Mouse (Mus musculus) embryonic facial prominence, embryonic 12.5 days (tissue): ENCODE results near the gene Gstm4. TPM values are rescaled to one million over a fixed set of nuclear protein-coding genes. Genes with fewer than 3 reads are reported as not detected.
A peak's percentile ranks its signal among the peaks of the same experiment; 100 is the strongest.

Experiments used
- ATAC-seq: fragments of 200-750 bp; cut with Nextera tagmentation; 2 replicates; pipeline ENCODE4 v1.8.0; 2017; ENCODE audit not compliant: insufficient number of reproducible peaks, insufficient read depth, low FRiP score, low TSS enrichment
- H3K27ac ChIP-seq: fragments of 300-500 bp; sonication (generic); 2 replicates; pipeline ENCODE4 v1.5.1; 2016; ENCODE audit warnings: mild to moderate bottlenecking
- H3K27me3 ChIP-seq: fragments of 300-500 bp; sonication (generic); 2 replicates; pipeline ENCODE4 v1.6.1; 2016; ENCODE audit warnings: mild to moderate bottlenecking, moderate library complexity
- H3K36me3 ChIP-seq: fragments of 300-500 bp; sonication (generic); 2 replicates; pipeline ENCODE4 v1.6.1; 2016; ENCODE audit warnings: mild to moderate bottlenecking
- H3K4me1 ChIP-seq: fragments of 300-500 bp; sonication (generic); 2 replicates; pipeline ENCODE4 v1.6.1; 2016
- H3K4me2 ChIP-seq: fragments of 300-500 bp; sonication (generic); replicated peaks from 2 replicates; pipeline ENCODE4 v1.6.1; 2016; ENCODE audit warnings: mild to moderate bottlenecking, moderate library complexity
- H3K4me3 ChIP-seq: fragments of 300-500 bp; sonication (generic); 2 replicates; pipeline ENCODE4 v1.5.1; 2016; ENCODE audit warnings: mild to moderate bottlenecking
- H3K9ac ChIP-seq: fragments of 300-500 bp; sonication (generic); 2 replicates; pipeline ENCODE4 v1.6.1; 2016; ENCODE audit warnings: mild to moderate bottlenecking, moderate library complexity
- H3K9me3 ChIP-seq: fragments of 300-500 bp; sonication (generic); 2 replicates; pipeline ENCODE4 v1.6.1; 2016; ENCODE audit warnings: mild to moderate bottlenecking, moderate library complexity
- WGBS: fragments of 180-500 bp; shearing (Covaris S2); methylation state at CpG from one replicate; pipeline ENCODE4 v1.1.7; 2016; 5-methylcytosine and 5-hydroxymethylcytosine counted together
- polyA plus RNA-seq: library from polyadenylated mRNA; unstranded; fragments of >200 nt; fragmentation: Nextera tagmentation; extraction: Ambion mirVana; gene quantifications from 2 replicates; pipeline ENCODE4 v1.2.1, GENCODE M21; 2016

Gene Gstm4
- polyA plus RNA-seq, 1 experiment from 2014 or later, result 14.4 TPM

DNA sequence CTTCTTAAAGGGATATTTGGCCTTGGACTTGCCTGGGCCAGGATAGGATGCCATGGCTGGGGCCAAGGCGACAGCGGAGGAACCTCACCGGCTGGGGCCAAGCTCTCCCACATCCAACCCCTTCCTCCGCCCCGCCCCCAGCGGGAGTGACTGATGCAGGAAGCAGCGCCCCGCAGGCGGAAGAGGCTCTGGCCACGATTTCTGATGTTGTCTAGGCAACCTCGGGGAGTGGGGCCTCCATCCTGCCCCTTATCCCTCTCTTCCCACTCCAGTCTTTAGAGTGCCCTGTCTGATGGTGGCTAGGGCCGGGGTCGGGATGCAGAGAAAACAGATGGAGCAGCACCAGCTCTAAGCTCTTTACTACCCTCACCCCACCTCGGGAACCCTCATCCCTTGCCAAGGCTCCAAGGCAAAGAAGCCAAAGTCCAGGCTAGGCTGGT lies 40.6 kb upstream of the Gstm4 start:
- peaks cover 48% of the 10 kb centered on the region for H3K4me1 ChIP-seq
- H3K9ac ChIP-seq, result peak overlapping the region; percentile 74
- peak; percentile 82 for ATAC-seq
- H3K27me3 ChIP-seq, result no peaks in the 10 kb centered on the region
- H3K9me3 ChIP-seq, result no peaks in the 10 kb centered on the region
- H3K36me3 ChIP-seq, result 0 out of 2 replicates have a peak, but pooled peaks cover 5% of the 10 kb centered on the region
- peak overlapping the region; percentile 100 for H3K4me2 ChIP-seq
- WGBS, result under 1% methylated on average over 14 of the region's 14 CpGs
- peak overlapping the region; percentile 90 for H3K27ac ChIP-seq
- peak overlapping the region; percentile 68 for H3K4me3 ChIP-seq

- peak overlapping the region; percentile 74 for H3K9ac ChIP-seq
- no peak for ATAC-seq
These were observed 40.1 kb upstream of the Gstm4 start for GRCm38 (mm10) chr3:108084767-108085270.

GRCm38 (mm10) chr3:108083904-108084407 lies 39.3 kb upstream of the Gstm4 start:
- no peaks in the 10 kb centered on the region for H3K9me3 ChIP-seq
- ATAC-seq, result no peak
- no peak overlapping the region for H3K9ac ChIP-seq
- H3K4me1 ChIP-seq, result peaks cover 40% of the 10 kb centered on the region
- no peak overlapping the region for H3K27ac ChIP-seq
- peaks cover 18% of the 10 kb centered on the region for H3K36me3 ChIP-seq
- no peaks in the 10 kb centered on the region for H3K27me3 ChIP-seq
- WGBS, result 81% methylated on average over 4 of the region's 4 CpGs
- peak overlapping the region; percentile 100 for H3K4me2 ChIP-seq
- no peak overlapping the region for H3K4me3 ChIP-seq

More at GRCm38 (mm10) chr3:108084767-108085270, 40.1 kb upstream of the Gstm4 start:
- H3K36me3 ChIP-seq, result peaks cover 10% of the 10 kb centered on the region; the same call in 1 of the 2 replicates
- WGBS, result 18% methylated on average over 13 of the region's 13 CpGs
- H3K4me3 ChIP-seq, result peak overlapping the region; percentile 68
- peaks cover 48% of the 10 kb centered on the region for H3K4me1 ChIP-seq
- H3K9me3 ChIP-seq, result no peaks in the 10 kb centered on the region
- H3K27me3 ChIP-seq, result no peaks in the 10 kb centered on the region
- H3K4me2 ChIP-seq, result peak overlapping the region; percentile 100
- H3K27ac ChIP-seq, result peak overlapping the region; percentile 90

DNA sequence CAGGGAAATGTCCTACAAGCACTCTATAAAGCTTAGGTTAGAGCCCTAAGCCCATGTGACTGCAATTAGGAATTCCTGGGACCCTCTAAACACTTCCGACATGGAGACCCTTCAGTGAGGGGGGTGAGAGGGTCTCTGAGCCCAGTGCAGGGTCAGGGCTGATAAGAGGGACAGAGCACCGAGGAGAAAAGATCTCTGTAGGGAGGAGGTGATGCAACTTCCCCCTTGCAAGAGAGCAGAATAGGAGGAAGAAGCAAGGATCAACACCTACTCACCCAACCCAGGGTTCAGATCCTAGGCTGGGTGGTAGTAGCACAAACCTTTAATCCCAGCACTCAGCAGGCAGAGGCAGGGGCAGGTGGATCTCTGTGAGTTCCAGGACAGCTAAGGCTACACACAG lies 38.5 kb upstream of the Gstm4 start:
- Histone ChIP-seq H3K4me2 (peak overlapping the region; percentile 10; the same call in 1 of the 2 replicates), H3K9ac (no peak overlapping the region)
- no peak for ATAC-seq

GRCm38 (mm10) chr3:108082251-108082875 lies 37.7 kb upstream of the Gstm4 start:
- Histone ChIP-seq H3K27me3 (no peaks in the 10 kb centered on the region), H3K36me3 (peaks cover 30% of the 10 kb centered on the region), H3K9me3 (no peaks in the 10 kb centered on the region), H3K9ac (no peak overlapping the region), H3K4me3 (no peak overlapping the region), H3K4me2 (peak overlapping the region; percentile 10; the same call in 1 of the 2 replicates), H3K27ac (no peak overlapping the region), H3K4me1 (peaks cover 34% of the 10 kb centered on the region)
- WGBS, result 44% methylated on average over 1 of the region's 1 CpGs
- ATAC-seq, result no peak

More for the DNA sequence above, 38.5 kb upstream of the Gstm4 start:
- peaks cover 35% of the 10 kb centered on the region for H3K4me1 ChIP-seq
- H3K36me3 ChIP-seq, result peaks cover 24% of the 10 kb centered on the region
- WGBS, result 32% methylated on average over 2 of the region's 2 CpGs
- no peaks in the 10 kb centered on the region for H3K9me3 ChIP-seq
- no peaks in the 10 kb centered on the region for H3K27me3 ChIP-seq
- H3K4me3 ChIP-seq, result no peak overlapping the region
- H3K27ac ChIP-seq, result no peak overlapping the region

GRCm38 (mm10) chr3:108081681-108082080 lies 37.0 kb upstream of the Gstm4 start:
- Histone ChIP-seq H3K27me3 (no peaks in the 10 kb centered on the region), H3K27ac (no peak overlapping the region), H3K9me3 (no peaks in the 10 kb centered on the region), H3K9ac (no peak overlapping the region), H3K4me3 (no peak overlapping the region), H3K4me2 (no peak overlapping the region), H3K4me1 (peaks cover 28% of the 10 kb centered on the region), H3K36me3 (peaks cover 36% of the 10 kb centered on the region)
- ATAC-seq, result no peak
- 50% methylated on average over 4 of the region's 4 CpGs for WGBS

DNA sequence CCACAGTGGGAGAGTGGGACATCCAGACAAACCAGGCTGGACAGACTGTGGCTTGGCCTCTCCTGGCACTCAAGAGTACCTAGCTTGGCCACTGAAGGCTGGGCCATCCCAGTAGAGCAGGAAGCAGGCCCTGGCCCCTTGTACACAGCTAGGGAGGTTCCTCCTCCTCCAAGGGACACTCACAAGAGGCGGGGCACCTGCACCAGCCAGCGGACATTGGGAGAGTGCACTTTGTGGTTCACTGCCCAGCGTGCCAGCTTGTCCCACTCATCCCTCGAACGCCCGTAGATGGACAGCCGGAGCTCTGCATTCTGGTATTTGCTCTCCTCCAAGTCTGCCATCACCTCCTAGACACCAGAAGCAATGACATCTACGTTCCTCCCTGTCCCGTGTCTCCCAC lies 32.1 kb upstream of the Gstm4 start:
- no peak for ATAC-seq
- WGBS, result 96% methylated on average over 9 of the region's 9 CpGs

DNA sequence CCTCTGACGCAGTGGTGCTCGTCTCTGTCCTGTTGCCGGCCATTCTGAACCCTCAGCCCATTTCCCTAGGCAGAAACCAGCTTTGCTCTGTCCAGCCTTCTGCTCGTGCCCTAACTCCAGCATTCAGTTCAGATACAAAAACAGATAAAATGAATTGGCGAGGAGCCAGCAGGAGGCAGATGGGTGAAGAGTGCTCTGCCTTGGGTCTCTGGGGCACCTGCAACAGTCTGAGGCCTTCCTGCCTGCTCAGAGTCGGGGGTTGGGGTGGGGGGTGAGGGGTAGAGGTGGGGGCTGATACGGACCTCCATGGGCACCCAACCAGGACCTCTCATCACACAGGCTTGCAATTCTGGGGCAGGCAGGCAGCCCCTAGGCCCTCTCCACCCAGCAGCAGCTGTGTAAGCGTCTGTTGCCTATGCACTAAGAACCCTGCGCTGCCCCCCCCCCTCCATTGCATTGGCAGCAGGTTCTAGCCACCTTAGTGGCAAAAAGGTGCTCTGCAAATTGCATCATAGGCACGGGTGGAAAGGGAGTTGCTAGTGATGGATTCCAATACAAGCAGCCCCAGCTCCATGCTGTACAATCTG lies 28.4 kb upstream of the Gstm4 start:
- Histone ChIP-seq H3K4me3 (no peak overlapping the region), H3K36me3 (peaks cover 39% of the 10 kb centered on the region), H3K9me3 (no peaks in the 10 kb centered on the region), H3K4me1 (no peaks in the 10 kb centered on the region), H3K27me3 (no peaks in the 10 kb centered on the region), H3K27ac (no peak overlapping the region), H3K9ac (no peak overlapping the region), H3K4me2 (no peak overlapping the region)
- 79% methylated on average over 10 of the region's 10 CpGs for WGBS
- no peak for ATAC-seq

More for the DNA sequence above, 32.1 kb upstream of the Gstm4 start:
- Histone ChIP-seq H3K9me3 (no peaks in the 10 kb centered on the region), H3K27ac (no peak overlapping the region), H3K27me3 (no peaks in the 10 kb centered on the region), H3K4me3 (no peak overlapping the region), H3K36me3 (peaks cover 63% of the 10 kb centered on the region), H3K4me1 (no peaks in the 10 kb centered on the region), H3K9ac (no peak overlapping the region), H3K4me2 (no peak overlapping the region)

- Histone ChIP-seq H3K9ac (no peak overlapping the region), H3K4me1 (no peaks in the 10 kb centered on the region), H3K27ac (no peak overlapping the region), H3K9me3 (no peaks in the 10 kb centered on the region), H3K4me3 (no peak overlapping the region), H3K36me3 (peaks cover 16% of the 10 kb centered on the region), H3K4me2 (no peak overlapping the region), H3K27me3 (no peaks in the 10 kb centered on the region)
- ATAC-seq, result no peak
- WGBS, result 66% methylated on average over 10 of the region's 10 CpGs
These were observed 25.9 kb upstream of the Gstm4 start for GRCm38 (mm10) chr3:108070295-108071293.

GRCm38 (mm10) chr3:108069231-108069870 lies 24.7 kb upstream of the Gstm4 start:
- Histone ChIP-seq H3K27ac (no peak overlapping the region), H3K27me3 (no peaks in the 10 kb centered on the region), H3K4me2 (no peak overlapping the region), H3K36me3 (peaks cover 3% of the 10 kb centered on the region), H3K4me3 (no peak overlapping the region), H3K4me1 (no peaks in the 10 kb centered on the region), H3K9me3 (no peaks in the 10 kb centered on the region), H3K9ac (no peak overlapping the region)
- 75% methylated on average over 13 of the region's 13 CpGs for WGBS
- no peak for ATAC-seq

- WGBS, result 11% methylated on average over 1 of the region's 1 CpGs
- Histone ChIP-seq H3K36me3 (no peaks in the 10 kb centered on the region), H3K4me2 (no peak overlapping the region), H3K4me1 (no peaks in the 10 kb centered on the region), H3K27ac (no peak overlapping the region), H3K27me3 (no peaks in the 10 kb centered on the region), H3K4me3 (no peak overlapping the region), H3K9ac (no peak overlapping the region; the same call in 1 of the 2 replicates), H3K9me3 (no peaks in the 10 kb centered on the region)
- no peak for ATAC-seq
These were observed 24.1 kb upstream of the Gstm4 start for GRCm38 (mm10) chr3:108068826-108069225.
